Mouse (Mus musculus): ENCODE results near the gene Bsph2.

The Bsph2 gene

DNA sequence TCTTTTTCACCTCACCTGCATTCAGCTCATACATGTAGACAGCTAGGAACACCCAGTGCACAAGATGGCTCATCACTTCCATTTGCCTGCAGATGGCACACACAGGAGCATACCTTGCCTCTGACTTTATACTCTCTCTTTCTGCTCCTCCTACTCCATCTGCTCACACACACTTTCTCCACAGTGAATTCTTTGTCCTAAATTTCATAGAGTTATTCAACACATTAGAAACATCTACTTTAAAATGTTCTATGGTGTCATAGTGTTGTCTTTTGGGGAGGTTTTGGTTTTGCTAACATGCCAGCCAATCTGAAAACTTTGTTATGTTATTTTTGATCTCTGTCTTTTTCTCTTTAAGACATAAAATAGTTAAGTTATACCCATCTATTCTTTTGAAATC is at the start of gene Bsph2:
Gene Bsph2, minus strand, starts transcription at position 101 of the 400 bp plus-strand sequence.
- in situ Hi-C loops (cut with MboI; ENCODE audit: low sequenced_read_pairs), result no loop called here

DNA sequence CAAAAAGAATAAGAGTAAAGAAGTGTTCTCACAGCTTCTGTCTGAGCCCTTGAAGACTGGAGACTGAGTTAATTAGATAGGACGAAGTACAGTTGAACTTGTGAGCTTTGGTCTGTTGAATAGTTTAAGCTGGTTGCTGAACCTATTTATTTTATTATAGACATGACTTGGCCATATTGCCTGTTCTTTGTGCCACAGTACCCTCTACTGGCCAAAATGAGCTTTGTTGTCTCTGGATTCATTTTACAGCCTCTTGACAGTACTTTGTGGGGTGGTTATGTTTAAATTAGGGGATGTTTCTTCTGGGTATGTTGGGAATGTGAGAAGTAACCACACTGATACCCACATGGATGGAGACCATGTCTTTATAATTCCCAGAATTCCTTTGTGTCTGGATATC is 59.3 kb downstream of the Bsph2 start:
- in situ Hi-C loops (cut with MboI; ENCODE audit: low sequenced_read_pairs), result no loop called here
